In genomic region chr8:77256450-77257084, GRCm38 (mm10) we compare ENCODE assay signal across 14 mouse cellular contexts.
A peak's percentile ranks its signal among the peaks of the same experiment; 100 is the strongest.
DNase-seq lines count a peak whose midpoint lies in the region; ATAC-seq and TF ChIP-seq lines count a peak whose summit lies in the region.
"Had no signal": no experiment of that assay in that cellular context is flagged by ENCODE, and none has a peak within 500 bp of the region (broad histone marks: within the 10 kb centered on the region; RNA-seq: fewer than 3 reads in every experiment).

No protein-coding gene starts in this region.

- H3K9ac ChIP-seq in forebrain, embryonic 15.5 days (replicated peaks), result no peak overlapping the region
- H3K9ac ChIP-seq: liver, embryonic 13.5 days; stomach, embryonic 15.5 days had no signal

- no peak for TF ChIP-seq CTCF in brain, embryonic 14.5 days (IDR thresholded peaks at IDR 0.05; ENCODE audit: borderline replicate concordance, extremely low read depth, insufficient read depth, insufficient read length)

- no peak for TF ChIP-seq POLR2A in brain, embryonic 14.5 days (IDR thresholded peaks at IDR 0.05; ENCODE audit: borderline replicate concordance, extremely low read depth, insufficient read depth, insufficient read length, poor library complexity, severe bottlenecking)

- H3K4me1 ChIP-seq in forebrain, embryonic 15.5 days, result 0 out of 2 replicates have a peak, but pooled peaks cover 5% of the 10 kb centered on the region
- 0 out of 2 replicates have a peak, but pooled peaks cover 5% of the 10 kb centered on the region for H3K4me1 ChIP-seq in forebrain, embryonic 10.5 days
- H3K4me1 ChIP-seq: embryonic facial prominence, embryonic 10.5 days; liver, embryonic 13.5 days; stomach, embryonic 15.5 days had no signal

- H3K4me3 ChIP-seq in forebrain, embryonic 15.5 days, result no peak overlapping the region
- no peak overlapping the region for H3K4me3 ChIP-seq in forebrain, embryonic 10.5 days
- H3K4me3 ChIP-seq: embryonic facial prominence, embryonic 10.5 days; liver, embryonic 13.5 days; stomach, embryonic 15.5 days had no signal

- H3K27me3 ChIP-seq in forebrain, embryonic 15.5 days, result no peaks in the 10 kb centered on the region
- no peaks in the 10 kb centered on the region for H3K27me3 ChIP-seq in forebrain, embryonic 10.5 days (ENCODE audit: poor library complexity, severe bottlenecking)
- H3K27me3 ChIP-seq: liver, embryonic 13.5 days; stomach, embryonic 15.5 days had no signal

- H3K9me3 ChIP-seq in forebrain, embryonic 15.5 days, result no peaks in the 10 kb centered on the region
- H3K9me3 ChIP-seq in forebrain, embryonic 10.5 days, result no peaks in the 10 kb centered on the region
- H3K9me3 ChIP-seq: embryonic facial prominence, embryonic 10.5 days; G1E; liver, embryonic 13.5 days; stomach, embryonic 15.5 days had no signal

- ATAC-seq in forebrain, embryonic 15.5 days (replicated peaks), result peak; percentile 63
- no peak for ATAC-seq in erythroid progenitor cell, adult 5-6 weeks (replicated peaks; ENCODE audit: low FRiP score, poor library complexity, severe bottlenecking)

- no peak overlapping the region; the same call in 1 of the 2 replicates for H3K27ac ChIP-seq in forebrain, embryonic 15.5 days (replicated peaks)
- no peak overlapping the region for H3K27ac ChIP-seq in forebrain, embryonic 10.5 days
- H3K27ac ChIP-seq: embryonic facial prominence, embryonic 10.5 days; liver, embryonic 13.5 days; macrophage; stomach, embryonic 15.5 days had no signal

- no peak overlapping the region for H3K4me2 ChIP-seq in forebrain, embryonic 15.5 days (replicated peaks)
- H3K4me2 ChIP-seq: liver, embryonic 13.5 days; stomach, embryonic 15.5 days had no signal

- 75% methylated on average over 5 of the region's 5 CpGs for WGBS in forebrain, embryonic 15.5 days
- WGBS in forebrain, embryonic 10.5 days, result 94% methylated on average over 5 of the region's 5 CpGs

- no peaks in the 10 kb centered on the region for H3K36me3 ChIP-seq in forebrain, embryonic 15.5 days
- peaks cover 21% of the 10 kb centered on the region for H3K36me3 ChIP-seq in forebrain, embryonic 10.5 days (replicated peaks)

- no peak for DNase-seq in forebrain, embryonic 10.5 days (ENCODE audit: extremely low spot score, low spot score)
- DNase-seq in brain, embryonic 14.5 days (ENCODE audit: low read depth), result peak; percentile 44
- peak; percentile 69 to 79 for DNase-seq in layer of hippocampus, adult 8-10 months (ENCODE audit: low spot score in 2 of 2)
- DNase-seq in right cerebral cortex, adult 18-20 months, result peak; percentile 84
- DNase-seq in kidney, adult 18-20 months, result no peak
- no peak for DNase-seq in kidney, adult 9 months
- DNase-seq: cerebellum, adult 11-12 months; liver, embryonic 13.5 days had no signal

Comparison
In these comparisons a context has a peak if more than half of its experiments do, and no peak if none do; other contexts are left out.
1. DNase-seq: peak in brain, embryonic 14.5 days (single experiment), layer of hippocampus, adult 8-10 months (2 of 2) and right cerebral cortex, adult 18-20 months (single experiment); none in forebrain, embryonic 10.5 days (single experiment), kidney, adult 18-20 months (single experiment) and kidney, adult 9 months (single experiment).